Mouse (Mus musculus) MEL-GATA-1-ER (cell line): ENCODE results near the gene Rbbp6.

Experiments
- DNase-seq: peaks from one replicate; pipeline ENCODE4 v3.0.0-alpha.2; 2012; ENCODE audit warnings: low read depth; ENCODE audit errors: extremely low read depth

Gene Rbbp6

GRCm38 (mm10) chr7:123046473-123047091, 81.1 kb downstream of the Rbbp6 start:
- DNase-seq: no peak
